Mouse (Mus musculus): ENCODE measurements around the gene Pln. TPM values are rescaled to one million over a fixed set of nuclear protein-coding genes. Genes with fewer than 3 reads are reported as not detected.

Gene Pln
- polyA plus RNA-seq (2014; fragmentation: Nextera tagmentation; extraction: Ambion mirVana), result 2.1 and 2.8 TPM in 2 replicates

DNA sequence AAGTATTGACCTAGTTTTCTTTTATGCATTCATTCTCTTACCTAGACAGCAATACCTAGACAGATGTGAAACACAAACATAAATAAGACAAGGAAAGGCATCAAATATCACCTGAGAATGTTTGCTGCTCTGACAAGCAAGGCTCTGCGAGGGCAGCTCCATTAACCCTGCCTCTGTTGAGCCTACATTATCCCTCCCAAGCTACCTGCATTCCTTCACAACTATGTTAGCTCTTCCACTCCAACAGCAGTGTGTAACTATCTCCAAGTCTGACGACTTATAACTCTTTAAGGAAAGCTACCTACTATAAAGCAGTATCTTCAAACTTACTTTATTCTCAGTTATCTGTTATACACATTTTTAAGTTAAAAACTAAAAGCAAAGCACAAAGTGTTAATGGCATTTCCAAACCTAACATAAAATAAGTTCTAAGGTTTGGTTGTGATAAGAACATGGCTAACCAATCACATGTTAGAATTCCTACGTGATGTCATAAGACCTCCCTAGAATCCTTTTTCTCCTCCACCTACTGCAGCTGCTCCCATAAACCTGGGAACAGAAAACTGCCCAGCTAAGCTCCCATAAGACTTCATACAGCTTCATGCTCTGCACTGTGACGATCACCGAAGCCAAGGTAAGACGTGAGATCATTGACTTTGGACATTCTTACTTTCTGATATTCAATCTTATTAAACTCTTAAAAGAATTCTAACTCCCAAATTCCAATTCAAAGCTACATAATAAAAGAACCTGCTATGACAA is at the start of gene Pln:
Gene Pln, plus strand, starts transcription at position 506 of the 762 bp plus-strand sequence.
- ATAC-seq (ENCODE audit: low read depth), result no peak
- H3K36me3 ChIP-seq (ENCODE audit: control insufficient read depth, insufficient read depth, low read length), result no peaks in the 10 kb centered on the region

DNA sequence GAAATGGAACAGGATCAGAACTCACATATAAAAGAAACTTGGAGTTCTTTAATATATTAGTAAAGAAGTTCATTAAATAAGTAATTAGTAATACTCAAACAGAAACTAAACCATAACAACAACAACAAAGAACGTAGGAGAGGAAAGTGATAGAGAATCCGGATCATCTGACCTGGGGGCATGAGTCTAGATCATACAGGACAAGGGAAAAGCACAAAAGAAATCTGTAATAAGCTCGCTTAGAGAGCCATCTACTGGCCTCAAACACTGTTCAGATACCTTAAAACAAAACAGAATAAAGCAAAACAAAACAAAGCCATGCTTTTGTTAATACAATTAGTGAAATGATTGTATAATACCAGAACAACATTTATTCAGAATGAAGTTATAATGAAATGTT is 31.6 kb upstream of the Pln start:
- Histone ChIP-seq H3K27ac (ENCODE audit: low read depth, low read length) (no peak overlapping the region), H3K4me2 (ENCODE audit: low read depth, low read length) (no peak overlapping the region), H3K36me3 (ENCODE audit: control insufficient read depth, insufficient read depth, low read length) (no peaks in the 10 kb centered on the region), H3K9me3 (ENCODE audit: control insufficient read depth, low read length) (no peaks in the 10 kb centered on the region), H3K27me3 (ENCODE audit: control insufficient read depth, insufficient read depth, low read length) (no peaks in the 10 kb centered on the region), H3K4me1 (ENCODE audit: control insufficient read depth, insufficient read depth, low read length) (no peaks in the 10 kb centered on the region), H3K9ac (replicated peaks; ENCODE audit: low read depth, low read length) (no peak overlapping the region), H3K4me3 (ENCODE audit: low read depth, low read length) (no peak overlapping the region)
- ATAC-seq (ENCODE audit: low read depth), result peak; percentile 87
- WGBS, result 34% methylated on average over 3 of the region's 3 CpGs

More for the DNA sequence above, at the start of gene Pln:
- no peaks in the 10 kb centered on the region for H3K4me1 ChIP-seq (ENCODE audit: control insufficient read depth, insufficient read depth, low read length)
- WGBS, result 80% methylated on average over 6 of the region's 6 CpGs
- H3K27ac ChIP-seq (ENCODE audit: low read depth, low read length), result no peak within 1 kb of the TSS
- H3K9me3 ChIP-seq (ENCODE audit: control insufficient read depth, low read length), result no peaks in the 10 kb centered on the region
- H3K4me3 ChIP-seq (ENCODE audit: low read depth, low read length), result no peak within 1 kb of the TSS
- no peak within 1 kb of the TSS for H3K4me2 ChIP-seq (ENCODE audit: low read depth, low read length)
- no peak within 1 kb of the TSS for H3K9ac ChIP-seq (replicated peaks; ENCODE audit: low read depth, low read length)
- H3K27me3 ChIP-seq (ENCODE audit: control insufficient read depth, insufficient read depth, low read length), result no peaks in the 10 kb centered on the region

DNA sequence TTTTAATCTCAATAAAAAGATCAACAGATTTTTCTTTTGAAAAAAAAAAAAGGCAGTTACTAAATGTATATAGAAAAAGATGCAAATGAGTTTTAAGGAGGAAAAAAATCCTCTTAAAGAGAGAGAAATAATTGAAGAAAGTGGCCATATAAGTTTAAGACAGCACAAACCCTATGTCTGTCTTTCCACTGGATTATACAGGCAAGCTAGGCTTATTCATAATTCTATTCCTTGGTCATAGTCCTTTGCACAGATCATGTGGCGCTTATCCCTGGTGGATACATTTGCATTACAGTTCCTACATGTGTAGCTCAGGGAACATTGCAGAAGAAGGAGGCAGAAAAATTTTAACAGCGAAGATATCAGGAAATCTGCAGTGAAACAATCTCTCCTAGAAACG is 30.8 kb upstream of the Pln start:
- no peaks in the 10 kb centered on the region for H3K27me3 ChIP-seq (ENCODE audit: control insufficient read depth, insufficient read depth, low read length)
- H3K27ac ChIP-seq (ENCODE audit: low read depth, low read length), result no peak overlapping the region
- H3K36me3 ChIP-seq (ENCODE audit: control insufficient read depth, insufficient read depth, low read length), result no peaks in the 10 kb centered on the region
- H3K9me3 ChIP-seq (ENCODE audit: control insufficient read depth, low read length), result no peaks in the 10 kb centered on the region
- no peak for ATAC-seq (ENCODE audit: low read depth)
- H3K4me2 ChIP-seq (ENCODE audit: low read depth, low read length), result no peak overlapping the region
- no peaks in the 10 kb centered on the region for H3K4me1 ChIP-seq (ENCODE audit: control insufficient read depth, insufficient read depth, low read length)
- no peak overlapping the region for H3K4me3 ChIP-seq (ENCODE audit: low read depth, low read length)
- no peak overlapping the region for H3K9ac ChIP-seq (replicated peaks; ENCODE audit: low read depth, low read length)
- WGBS, result 93% methylated on average over 3 of the region's 3 CpGs

DNA sequence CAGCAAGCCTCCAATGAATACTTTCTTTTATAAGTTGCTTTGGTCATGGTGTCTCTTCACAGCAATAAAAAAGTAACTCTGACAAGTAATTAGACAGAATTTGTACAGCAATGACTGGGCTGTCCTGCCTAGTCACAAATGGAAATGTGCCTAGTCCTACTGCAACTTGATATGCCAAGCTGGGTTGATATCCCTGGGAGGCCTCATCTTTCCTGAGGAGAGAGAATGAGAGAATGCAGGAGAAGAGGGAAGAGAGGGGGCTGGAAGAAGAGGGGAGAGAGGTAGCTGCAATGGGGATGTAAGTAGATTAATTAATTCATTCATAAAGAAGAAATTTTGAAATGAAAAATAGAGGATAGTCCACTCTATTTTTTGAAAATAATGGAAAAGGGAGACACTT is 14.1 kb upstream of the Pln start:
- H3K4me2 ChIP-seq (ENCODE audit: low read depth, low read length), result no peak overlapping the region
- H3K4me1 ChIP-seq (ENCODE audit: control insufficient read depth, insufficient read depth, low read length), result 0 out of 2 replicates have a peak, but pooled peaks cover 3% of the 10 kb centered on the region
- no peak overlapping the region for H3K4me3 ChIP-seq (ENCODE audit: low read depth, low read length)
- H3K36me3 ChIP-seq (ENCODE audit: control insufficient read depth, insufficient read depth, low read length), result peaks cover 3% of the 10 kb centered on the region; the same call in 1 of the 2 replicates
- H3K9ac ChIP-seq (replicated peaks; ENCODE audit: low read depth, low read length), result no peak overlapping the region
- H3K27me3 ChIP-seq (ENCODE audit: control insufficient read depth, insufficient read depth, low read length), result no peaks in the 10 kb centered on the region
- no peaks in the 10 kb centered on the region for H3K9me3 ChIP-seq (ENCODE audit: control insufficient read depth, low read length)
- H3K27ac ChIP-seq (ENCODE audit: low read depth, low read length), result no peak overlapping the region
- no peak for ATAC-seq (ENCODE audit: low read depth)

DNA sequence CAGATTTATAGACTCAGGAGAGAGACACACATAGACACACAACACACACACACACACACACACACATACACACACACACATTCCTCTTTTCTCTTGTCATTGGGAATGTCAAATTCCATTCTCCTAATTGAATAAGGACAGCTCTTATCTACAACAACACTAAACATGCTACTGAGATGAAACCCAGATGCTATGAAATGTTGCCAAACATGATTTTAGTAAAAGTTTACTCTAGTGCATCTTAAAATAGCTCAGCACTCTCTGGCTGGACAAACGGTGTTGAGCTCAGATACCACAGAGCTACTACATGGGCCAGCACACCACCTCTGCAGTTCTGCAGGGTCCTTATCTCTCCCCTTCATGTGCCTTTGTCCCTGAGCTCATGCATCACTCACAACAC is 12.8 kb upstream of the Pln start:
- no peak overlapping the region for H3K9ac ChIP-seq (replicated peaks; ENCODE audit: low read depth, low read length)
- 0 out of 2 replicates have a peak, but pooled peaks cover 3% of the 10 kb centered on the region for H3K4me1 ChIP-seq (ENCODE audit: control insufficient read depth, insufficient read depth, low read length)
- 71% methylated on average over 1 of the region's 1 CpGs for WGBS
- ATAC-seq (ENCODE audit: low read depth), result no peak
- no peak overlapping the region for H3K4me2 ChIP-seq (ENCODE audit: low read depth, low read length)
- H3K27me3 ChIP-seq (ENCODE audit: control insufficient read depth, insufficient read depth, low read length), result no peaks in the 10 kb centered on the region
- H3K27ac ChIP-seq (ENCODE audit: low read depth, low read length), result no peak overlapping the region
- no peak overlapping the region for H3K4me3 ChIP-seq (ENCODE audit: low read depth, low read length)
- no peaks in the 10 kb centered on the region for H3K9me3 ChIP-seq (ENCODE audit: control insufficient read depth, low read length)
- no peaks in the 10 kb centered on the region for H3K36me3 ChIP-seq (ENCODE audit: control insufficient read depth, insufficient read depth, low read length)

DNA sequence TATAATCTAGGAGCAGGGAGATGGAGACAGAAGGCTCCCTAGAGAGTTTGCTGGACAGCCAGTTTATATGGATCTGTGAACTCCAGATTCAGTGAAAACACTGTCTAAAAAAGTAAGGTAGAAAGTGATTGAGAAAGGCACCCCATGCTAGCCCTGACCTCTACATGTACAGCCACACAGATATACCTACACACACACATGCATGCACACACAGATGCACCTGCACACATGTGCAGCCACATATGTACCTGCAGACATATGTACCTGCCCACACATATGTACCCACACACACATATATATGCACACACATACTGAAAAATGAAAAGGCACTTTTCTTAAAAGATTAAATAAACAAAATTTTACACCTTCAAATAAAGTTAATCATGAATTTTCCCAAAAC is 11.1 kb upstream of the Pln start:
- no peak for ATAC-seq (ENCODE audit: low read depth)
- Histone ChIP-seq H3K4me2 (ENCODE audit: low read depth, low read length) (no peak overlapping the region), H3K4me3 (ENCODE audit: low read depth, low read length) (no peak overlapping the region), H3K27ac (ENCODE audit: low read depth, low read length) (no peak overlapping the region), H3K9ac (replicated peaks; ENCODE audit: low read depth, low read length) (no peak overlapping the region), H3K4me1 (ENCODE audit: control insufficient read depth, insufficient read depth, low read length) (no peaks in the 10 kb centered on the region), H3K9me3 (ENCODE audit: control insufficient read depth, low read length) (no peaks in the 10 kb centered on the region), H3K36me3 (ENCODE audit: control insufficient read depth, insufficient read depth, low read length) (no peaks in the 10 kb centered on the region), H3K27me3 (ENCODE audit: control insufficient read depth, insufficient read depth, low read length) (no peaks in the 10 kb centered on the region)

DNA sequence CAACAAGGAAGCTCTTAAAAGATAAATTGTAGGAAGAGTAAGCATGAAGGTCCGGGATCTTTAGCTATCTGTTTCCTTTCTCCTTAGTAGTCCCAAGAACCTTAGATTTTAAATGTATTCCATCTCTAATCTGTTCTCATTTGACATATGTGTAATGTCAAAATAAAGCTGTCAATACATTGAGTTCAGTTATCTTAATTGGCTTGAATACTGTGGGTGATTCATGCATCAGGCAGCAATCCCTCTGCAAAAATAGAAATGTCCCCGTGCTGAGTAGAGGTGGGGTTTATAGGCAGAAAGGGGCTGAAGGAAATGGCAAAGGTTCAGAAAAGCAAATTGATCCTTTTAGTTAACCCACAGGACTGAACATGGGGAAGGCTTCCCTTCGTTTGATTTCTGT is 8.2 kb upstream of the Pln start:
- Histone ChIP-seq H3K4me2 (ENCODE audit: low read depth, low read length) (no peak overlapping the region), H3K4me1 (ENCODE audit: control insufficient read depth, insufficient read depth, low read length) (no peaks in the 10 kb centered on the region), H3K4me3 (ENCODE audit: low read depth, low read length) (no peak overlapping the region), H3K9ac (replicated peaks; ENCODE audit: low read depth, low read length) (no peak overlapping the region), H3K27ac (ENCODE audit: low read depth, low read length) (no peak overlapping the region), H3K36me3 (ENCODE audit: control insufficient read depth, insufficient read depth, low read length) (no peaks in the 10 kb centered on the region), H3K9me3 (ENCODE audit: control insufficient read depth, low read length) (no peaks in the 10 kb centered on the region), H3K27me3 (ENCODE audit: control insufficient read depth, insufficient read depth, low read length) (no peaks in the 10 kb centered on the region)
- 76% methylated on average over 3 of the region's 3 CpGs for WGBS
- ATAC-seq (ENCODE audit: low read depth), result no peak

DNA sequence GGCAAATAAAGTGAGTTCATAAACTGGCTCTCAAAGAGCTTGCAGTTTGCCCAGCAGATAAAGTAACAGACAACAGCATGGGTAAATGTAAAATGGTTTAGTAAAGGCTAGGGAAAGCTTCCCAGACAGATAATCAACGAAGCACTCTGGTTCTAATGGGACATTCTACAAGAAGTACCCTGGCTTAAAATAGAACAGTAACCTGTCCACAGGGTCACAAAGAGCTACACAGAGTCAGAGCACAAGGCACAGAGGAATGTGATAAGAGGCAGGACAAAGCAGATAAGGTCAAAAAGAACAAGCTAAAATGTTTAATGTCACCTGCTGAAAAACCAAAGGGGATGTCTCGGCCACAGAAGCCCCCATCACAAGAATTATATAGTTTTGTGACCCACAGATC is 4.7 kb upstream of the Pln start:
- H3K27ac ChIP-seq (ENCODE audit: low read depth, low read length), result no peak overlapping the region
- 87% methylated on average over 2 of the region's 2 CpGs for WGBS
- H3K36me3 ChIP-seq (ENCODE audit: control insufficient read depth, insufficient read depth, low read length), result no peaks in the 10 kb centered on the region
- no peaks in the 10 kb centered on the region for H3K4me1 ChIP-seq (ENCODE audit: control insufficient read depth, insufficient read depth, low read length)
- H3K4me3 ChIP-seq (ENCODE audit: low read depth, low read length), result no peak overlapping the region
- no peak overlapping the region for H3K4me2 ChIP-seq (ENCODE audit: low read depth, low read length)
- H3K9me3 ChIP-seq (ENCODE audit: control insufficient read depth, low read length), result no peaks in the 10 kb centered on the region
- no peak for ATAC-seq (ENCODE audit: low read depth)
- no peak overlapping the region for H3K9ac ChIP-seq (replicated peaks; ENCODE audit: low read depth, low read length)
- H3K27me3 ChIP-seq (ENCODE audit: control insufficient read depth, insufficient read depth, low read length), result no peaks in the 10 kb centered on the region

DNA sequence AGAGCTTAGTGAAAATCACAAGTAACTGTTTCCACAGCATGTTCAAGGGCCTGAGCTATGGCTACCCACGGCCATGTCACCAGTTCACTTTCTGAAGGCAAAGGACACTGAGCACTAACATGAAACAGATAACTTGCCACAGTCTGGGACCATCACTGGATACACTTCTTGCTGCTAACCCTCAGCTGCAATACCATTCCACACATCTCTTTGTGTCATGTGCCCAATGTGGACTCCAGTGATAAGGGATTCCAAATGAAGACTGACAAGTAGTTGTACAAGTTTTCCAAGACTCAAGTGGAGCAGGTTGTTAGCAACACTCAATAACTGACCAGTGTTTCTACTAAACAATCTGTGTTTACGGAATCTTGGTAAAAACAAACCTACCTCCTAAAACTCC is 2.2 kb upstream of the Pln start:
- H3K4me1 ChIP-seq (ENCODE audit: control insufficient read depth, insufficient read depth, low read length), result no peaks in the 10 kb centered on the region
- H3K9ac ChIP-seq (replicated peaks; ENCODE audit: low read depth, low read length), result no peak overlapping the region
- ATAC-seq (ENCODE audit: low read depth), result no peak
- H3K4me2 ChIP-seq (ENCODE audit: low read depth, low read length), result no peak overlapping the region
- H3K36me3 ChIP-seq (ENCODE audit: control insufficient read depth, insufficient read depth, low read length), result no peaks in the 10 kb centered on the region
- H3K27me3 ChIP-seq (ENCODE audit: control insufficient read depth, insufficient read depth, low read length), result no peaks in the 10 kb centered on the region
- H3K4me3 ChIP-seq (ENCODE audit: low read depth, low read length), result no peak overlapping the region
- no peaks in the 10 kb centered on the region for H3K9me3 ChIP-seq (ENCODE audit: control insufficient read depth, low read length)
- 88% methylated on average over 2 of the region's 2 CpGs for WGBS
- H3K27ac ChIP-seq (ENCODE audit: low read depth, low read length), result no peak overlapping the region
